Mouse (Mus musculus) gastrocnemius, postnatal 4 days (tissue): Measurements from ENCODE around the gene Dlgap5. TPM values are rescaled to one million over a fixed set of nuclear protein-coding genes. Genes with fewer than 3 reads are reported as not detected.
"Not testable (repeated sequence)": the region's sequence is repeated elsewhere in the genome, so short reads cannot be mapped to it uniquely, and the experiment has no call there.

Experiments used
- DNase-seq, 2 experiments: peaks; one replicate each; pipeline ENCODE4 v3.0.0; 2021 to 2022; ENCODE audit warnings: low spot score in 2 of 2, mixed read lengths in 2 of 2
- long read RNA-seq, 2 experiments: library from polyadenylated mRNA; stranded (forward); transcript quantifications; one replicate each; pipeline ENCODE4 v2.0.0; 2021
- total RNA-seq, 2 experiments: library from RNA; stranded (reverse); gene quantifications; 2 replicates each; pipeline ENCODE4 v1.2.3; 2021

The Dlgap5 gene
- 10 to 100 TPM; 15.3 to 15.4 TPM for total RNA-seq
- long read RNA-seq, experiment 1, transcript Dlgap5-201 (19 exons, 2,964 nt) = major isoform, 7 of 10 reads
- long read RNA-seq, experiment 1, partial matches to known transcripts = 0 of 10 reads
- long read RNA-seq, experiment 1, other reads (novel, unspliced or antisense) = 3 of 10 reads
- long read RNA-seq, experiment 2, full-length matches to known transcripts = 13 of 15 reads
- long read RNA-seq, experiment 2, partial matches to known transcripts = 0 of 15 reads
- long read RNA-seq, experiment 2, other reads (novel, unspliced or antisense) = 2 of 15 reads

DNA sequence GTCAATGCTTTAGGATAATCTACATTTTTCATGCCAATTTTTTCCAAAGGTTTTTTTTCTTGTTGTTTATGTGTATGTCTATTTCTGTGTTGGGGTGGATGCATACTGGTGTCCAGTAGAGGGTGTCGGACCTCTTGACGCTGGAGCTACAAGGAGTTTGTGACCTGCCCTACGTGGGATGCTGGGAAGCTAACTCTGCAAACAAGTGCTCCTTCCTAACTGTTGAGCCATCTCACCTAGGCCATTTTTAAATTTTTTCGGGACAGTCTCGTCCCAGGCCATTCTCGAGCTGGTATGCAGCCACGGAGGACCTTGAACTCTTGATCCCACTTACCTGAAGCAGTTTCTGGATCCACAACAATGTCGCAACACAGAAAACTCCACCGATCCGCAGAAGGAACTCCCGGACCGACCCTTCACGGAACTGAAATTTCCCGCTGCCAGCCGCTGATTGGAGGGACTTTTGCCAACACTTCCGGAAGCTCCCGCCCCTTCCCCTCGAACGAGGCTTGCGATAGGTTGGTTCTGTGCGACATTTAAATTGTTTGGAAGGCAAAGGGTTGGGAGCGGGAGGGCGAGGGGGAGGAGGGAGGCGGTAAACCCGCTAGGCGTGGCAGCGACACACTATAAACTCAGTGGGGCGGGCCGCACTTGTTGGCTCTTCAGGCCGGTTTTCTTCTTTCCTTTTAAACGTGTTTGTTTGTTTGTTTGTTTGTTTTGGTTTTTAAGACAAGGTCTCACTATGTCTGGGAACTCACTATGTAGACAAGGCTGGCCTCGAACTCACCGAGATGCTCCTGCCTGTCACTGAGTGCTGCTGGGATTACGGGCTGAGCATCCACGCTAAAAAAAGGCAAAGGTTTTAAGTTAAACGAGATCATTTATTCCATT is at the start of gene Dlgap5:
Dlgap5 (minus strand) TSS at position 633 of the 891 bp plus-strand sequence.
- peak; percentile 80 to 90 for DNase-seq

DNA sequence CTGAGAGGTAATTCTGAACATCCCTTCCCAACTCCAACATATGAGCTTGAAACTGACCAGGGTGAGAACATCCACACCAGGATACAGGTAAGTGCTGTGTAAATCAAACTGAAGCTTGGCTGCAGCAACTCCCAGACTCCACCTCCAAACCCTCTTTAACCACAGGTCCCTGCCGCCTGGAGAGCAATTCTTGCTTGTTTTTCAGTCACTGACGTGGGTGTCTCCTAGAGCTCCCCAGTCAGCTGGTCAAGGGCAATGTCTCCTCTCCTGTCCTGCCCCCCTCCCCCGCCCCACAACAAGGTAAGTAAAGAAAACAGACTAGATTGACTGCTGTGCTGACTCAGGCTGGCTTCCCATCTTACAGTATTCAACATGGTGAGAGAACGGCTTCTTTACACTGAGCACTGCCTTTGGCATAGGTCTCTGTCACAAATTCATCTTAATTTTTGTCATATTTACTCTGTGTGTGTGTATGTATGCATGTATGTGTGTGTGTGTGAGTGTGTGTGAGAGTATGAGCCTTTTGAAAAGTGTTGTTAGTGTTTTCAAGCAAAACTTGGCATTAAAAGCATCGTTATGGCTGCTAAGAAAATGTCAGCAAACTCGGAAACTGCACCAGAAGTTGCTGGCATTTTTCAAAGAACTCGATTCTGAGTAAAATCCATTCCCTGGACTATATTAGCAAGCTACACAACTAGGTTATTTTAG is 47.4 kb upstream of the Dlgap5 start:
- DNase-seq = no peak

DNA sequence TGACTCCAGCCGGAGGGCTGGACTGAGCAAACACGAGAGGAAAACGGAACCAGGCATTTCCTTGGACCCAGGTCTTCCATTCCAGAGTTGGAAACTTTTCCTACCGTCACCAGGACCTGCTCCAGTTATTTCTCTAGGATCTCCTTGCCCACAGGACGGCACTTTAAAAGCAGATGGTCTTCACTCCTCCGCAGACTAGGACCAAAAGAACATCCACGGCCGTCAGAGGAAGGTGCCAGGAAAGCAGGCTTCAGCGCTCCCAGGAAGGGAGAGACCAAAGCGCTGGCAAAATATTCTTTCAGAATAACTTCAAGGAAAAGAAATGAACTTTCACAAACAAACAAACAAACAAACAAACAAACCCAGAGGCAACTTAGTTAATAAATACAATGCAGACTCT is 46.2 kb upstream of the Dlgap5 start:
- no peak for DNase-seq

DNA sequence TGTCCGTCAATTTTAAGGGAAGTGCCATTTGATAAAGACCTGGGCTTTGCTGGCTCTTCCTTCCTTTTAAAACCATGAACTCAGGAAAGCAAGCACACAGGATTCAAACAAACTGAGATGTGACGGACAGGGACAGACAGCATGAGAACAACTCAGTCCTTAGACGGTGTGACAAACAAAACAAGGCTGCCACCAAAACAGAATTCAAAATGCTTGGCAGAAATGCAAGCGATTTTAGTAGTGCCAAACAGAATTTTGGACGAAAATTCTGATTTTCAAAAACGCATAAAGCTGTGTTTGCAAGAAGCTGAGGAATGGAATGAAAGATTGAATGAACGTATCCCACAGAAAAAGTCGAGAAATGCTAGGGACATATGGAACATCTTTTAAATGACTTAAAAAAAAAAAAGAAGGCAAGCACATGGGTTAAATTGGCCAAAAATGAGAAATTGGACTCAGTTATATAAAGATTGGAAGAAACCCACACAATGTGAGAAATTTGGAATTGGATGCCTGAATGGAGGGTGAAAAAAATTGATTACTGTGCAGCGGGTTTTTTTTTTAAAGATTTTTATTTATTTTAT is 44.8 kb upstream of the Dlgap5 start:
- no peak for DNase-seq

- no peak for DNase-seq
These were observed 44.2 kb upstream of the Dlgap5 start for GRCm38 (mm10) chr14:47462453-47462852.

- no peak for DNase-seq
These were observed 43.8 kb upstream of the Dlgap5 start for GRCm38 (mm10) chr14:47461997-47462396.

DNA sequence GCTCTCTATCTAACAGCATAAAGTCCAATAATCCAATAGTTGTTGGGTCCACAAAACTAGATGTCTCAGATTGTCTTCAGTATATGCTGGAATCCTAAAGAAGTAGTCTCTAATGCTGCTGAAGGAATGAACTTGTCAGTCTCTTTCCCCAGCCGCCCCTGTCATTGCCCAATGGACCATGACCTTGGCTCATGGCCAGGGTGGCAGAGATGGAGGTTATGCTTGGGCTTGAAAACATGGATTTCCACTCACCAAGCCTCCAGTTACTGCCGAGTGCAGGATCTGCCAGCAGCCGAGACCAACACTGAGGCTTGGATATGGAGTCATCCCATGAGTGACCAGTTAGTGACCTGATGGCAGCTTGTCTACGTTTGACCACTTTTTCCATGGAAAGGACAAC is 41.3 kb upstream of the Dlgap5 start:
- no peak for DNase-seq

DNA sequence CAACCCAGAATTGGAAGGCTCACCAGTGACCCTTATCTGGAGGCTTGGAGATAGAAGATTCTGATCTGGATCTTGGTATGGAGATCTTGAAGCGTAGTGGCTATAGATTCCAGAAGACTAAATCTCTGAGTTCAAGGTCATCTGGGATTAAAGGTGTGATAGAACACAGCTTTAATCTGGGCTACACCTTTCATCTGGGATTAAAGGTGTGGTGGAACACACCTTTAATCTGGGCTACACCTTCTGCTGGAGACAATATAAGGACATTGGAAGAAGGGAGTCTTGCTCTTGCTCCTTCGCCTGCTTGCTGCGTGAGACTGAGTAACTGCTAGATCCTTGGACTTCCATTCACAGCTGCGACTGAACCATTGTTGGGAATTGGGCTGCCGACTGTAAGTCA is 31.9 kb upstream of the Dlgap5 start, which contains the start of gene Fbxo34:
Fbxo34 (plus strand) TSS at position 301 of the 400 bp plus-strand sequence.
- DNase-seq = not testable (repeated sequence)

DNA sequence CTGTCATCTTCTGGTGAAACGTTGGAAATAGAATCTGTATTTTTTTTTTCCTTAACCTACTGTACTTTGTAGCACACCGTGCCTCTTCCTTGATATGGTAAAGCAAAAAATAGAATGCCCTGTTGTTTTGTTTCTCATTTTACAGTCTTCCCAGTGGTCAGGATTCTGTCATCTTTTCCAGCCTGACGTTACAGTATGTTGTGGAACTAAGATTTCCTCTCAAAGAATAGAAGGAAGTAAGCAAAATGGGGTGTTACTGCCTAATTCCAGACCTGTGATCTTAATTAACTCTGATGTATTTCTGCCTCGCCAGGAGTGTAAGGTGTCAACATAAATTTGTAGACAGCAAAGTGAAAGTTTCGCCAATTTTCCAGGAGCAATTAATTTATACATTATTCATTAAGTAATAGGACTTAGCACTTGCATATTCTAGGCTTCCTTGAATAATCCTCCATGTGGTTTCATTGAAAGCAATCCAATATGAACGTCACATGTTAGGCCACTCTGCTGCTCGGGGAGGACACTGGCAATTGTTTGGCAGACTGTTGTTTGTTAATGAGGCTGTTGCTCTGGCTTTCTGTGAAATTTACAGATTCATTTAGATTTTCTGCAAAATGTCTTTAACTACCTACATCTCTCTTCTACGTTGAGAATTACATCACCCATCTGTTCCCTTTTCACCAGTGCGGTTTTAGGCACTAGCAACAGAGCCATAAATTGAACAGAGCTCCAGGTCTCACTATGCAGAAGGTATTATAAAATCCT is 27.3 kb upstream of the Dlgap5 start:
- DNase-seq = no peak

GRCm38 (mm10) chr14:47444907-47445306 is 26.7 kb upstream of the Dlgap5 start:
- DNase-seq = no peak

- DNase-seq = no peak
These were observed 20.7 kb upstream of the Dlgap5 start for GRCm38 (mm10) chr14:47438947-47439346.

DNA sequence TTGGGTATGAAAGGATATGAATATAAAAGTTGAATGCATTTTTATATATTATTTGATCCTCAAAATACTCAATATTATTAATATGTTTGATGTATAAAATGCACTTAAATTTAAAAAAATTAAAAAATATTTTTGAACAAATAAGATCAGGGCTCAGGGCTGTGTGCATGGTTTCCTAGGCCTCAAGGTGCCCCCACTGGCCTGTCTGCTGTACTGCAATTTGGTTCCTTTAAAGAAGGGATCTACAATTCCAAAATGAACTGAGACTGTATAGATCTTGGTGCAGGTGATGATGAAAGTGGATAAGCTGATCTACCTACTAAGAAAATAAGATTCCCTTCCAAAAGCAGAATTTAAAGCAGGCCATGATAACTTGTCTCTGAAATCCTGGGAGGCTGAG is 14.8 kb upstream of the Dlgap5 start:
- DNase-seq = no peak

DNA sequence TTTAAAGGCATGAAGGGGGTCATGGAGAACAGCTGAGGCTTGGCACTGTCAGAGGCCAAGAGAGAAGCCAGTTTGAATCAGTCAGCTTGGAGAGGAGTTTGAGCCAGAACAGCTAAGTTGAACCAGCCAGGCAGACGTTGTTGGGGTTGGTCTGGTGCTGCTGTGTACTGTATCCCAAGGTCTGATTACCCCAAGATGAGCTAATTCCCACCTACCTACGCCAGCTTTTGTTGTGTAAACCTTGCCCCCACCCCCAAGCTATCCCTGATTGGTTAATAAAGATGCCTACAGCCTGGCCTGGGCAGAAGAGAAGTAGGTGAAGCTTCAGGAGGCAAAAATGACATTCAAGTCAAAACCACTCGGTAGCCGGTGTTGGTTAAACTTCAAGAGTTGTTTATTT is 4.3 kb upstream of the Dlgap5 start:
- DNase-seq = no peak

DNA sequence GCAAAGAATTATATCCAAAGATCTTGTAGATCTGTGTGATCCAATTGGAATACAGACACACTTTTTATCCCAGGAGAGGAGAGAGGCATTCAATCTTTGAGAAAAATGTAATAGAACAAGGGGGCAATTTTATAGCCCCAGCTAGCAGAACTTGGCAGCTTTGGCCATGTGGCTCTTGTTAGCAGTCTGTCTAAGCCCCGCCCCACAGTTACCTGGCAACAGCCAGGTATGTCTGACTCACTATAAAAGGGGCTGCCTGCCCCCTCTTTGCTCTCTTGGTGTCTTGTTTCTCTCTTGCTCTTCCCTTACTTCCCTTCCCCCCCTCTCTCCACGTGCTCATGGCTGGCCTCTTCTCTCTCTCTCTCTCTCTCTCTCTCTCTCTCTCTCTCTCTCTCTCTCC is 3.4 kb upstream of the Dlgap5 start:
- DNase-seq = no peak

GRCm38 (mm10) chr14:47419723-47420276 is 1.6 kb upstream of the Dlgap5 start:
- DNase-seq = no peak

DNA sequence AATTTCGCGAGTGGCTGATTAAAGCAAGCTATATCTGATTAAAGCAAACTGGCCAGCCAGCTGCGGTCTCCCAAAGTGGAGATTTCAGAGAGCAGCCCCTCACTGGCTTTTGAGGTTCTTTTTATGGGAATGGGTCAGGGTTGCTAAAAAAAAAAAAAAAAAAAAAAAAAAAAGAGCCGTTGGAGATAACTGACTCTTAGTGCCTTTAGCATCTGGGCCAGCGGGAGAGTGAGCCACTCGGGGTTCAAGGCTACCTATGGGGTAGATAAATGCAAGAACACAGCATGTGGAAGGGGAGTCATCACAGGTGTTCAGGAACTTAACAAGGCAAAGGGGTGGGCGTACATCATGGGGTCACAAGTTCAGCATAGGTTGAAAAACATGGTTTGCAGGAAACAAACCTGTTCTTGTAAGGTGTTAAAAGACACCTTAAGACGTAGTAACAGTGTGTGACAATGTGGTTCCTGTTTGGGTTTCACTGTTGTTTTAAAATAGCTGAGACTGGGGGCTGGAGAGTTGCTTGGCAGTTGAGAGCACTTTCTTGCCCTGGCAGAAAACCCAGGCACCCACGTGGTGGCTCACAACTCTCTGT is 923 bp upstream of the Dlgap5 start:
- DNase-seq = no peak

DNA sequence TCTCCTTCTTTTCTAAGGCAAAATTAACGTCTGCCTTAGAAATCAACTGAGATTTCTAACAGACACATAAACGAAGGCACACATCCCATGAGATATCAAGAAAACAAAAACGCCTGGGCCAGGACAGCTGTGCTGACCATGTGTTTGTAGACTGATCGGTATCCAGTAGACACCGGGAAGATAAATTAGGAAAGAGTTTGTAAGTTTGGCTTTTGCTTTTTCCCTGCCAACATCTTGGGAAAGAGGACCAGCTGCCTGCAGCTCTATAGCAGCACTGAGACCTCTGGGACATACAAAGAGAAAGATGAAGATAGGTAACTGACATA is 422 bp upstream of the Dlgap5 start:
- DNase-seq = no peak

DNA sequence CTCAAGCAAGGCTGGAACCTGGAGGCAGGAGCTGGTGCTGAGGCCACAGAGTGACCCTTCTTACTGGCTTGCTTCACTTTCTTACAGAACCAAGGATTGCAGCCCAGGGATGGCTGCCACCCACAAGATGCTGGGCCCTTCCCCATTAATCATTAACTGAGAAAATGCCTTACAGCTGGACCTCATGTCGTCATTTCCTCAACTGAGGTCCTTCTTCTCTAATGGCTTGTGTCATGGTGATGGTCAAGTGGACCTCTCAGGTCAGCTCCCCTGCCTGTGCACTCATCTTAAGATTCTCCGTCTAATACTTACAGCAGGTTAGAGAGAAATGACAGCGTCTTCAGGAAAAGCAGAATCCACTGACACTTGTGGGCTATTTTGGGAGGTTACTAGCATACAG is 861 bp downstream of the Dlgap5 start:
- DNase-seq = no peak

- DNase-seq = no peak
These were observed 12.2 kb downstream of the Dlgap5 start for GRCm38 (mm10) chr14:47406000-47406399.

DNA sequence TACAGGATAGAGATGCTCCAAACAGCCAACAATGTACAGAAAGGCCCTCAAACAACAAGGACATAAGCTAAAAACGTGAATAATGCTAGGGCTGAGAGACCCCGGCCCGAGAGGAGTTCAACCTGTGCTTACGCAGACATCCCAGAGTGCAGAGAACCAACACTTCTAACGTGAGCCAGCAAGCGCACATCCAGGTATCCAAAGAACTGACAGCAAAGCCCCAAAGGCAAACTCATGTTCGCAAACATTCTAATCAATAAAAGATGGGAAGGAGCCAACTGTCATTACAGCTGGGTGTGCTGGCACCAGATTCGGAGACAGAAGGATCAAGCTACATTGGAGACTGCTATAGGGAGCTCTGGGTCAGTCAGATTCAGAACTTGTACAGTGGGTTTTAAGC is 15.5 kb downstream of the Dlgap5 start:
- DNase-seq = no peak
